Mouse (Mus musculus): ENCODE results near the gene Rasa2. TPM values are rescaled to one million over a fixed set of nuclear protein-coding genes. Genes with fewer than 3 reads are reported as not detected.
"Not testable (repeated sequence)": the region's sequence is repeated elsewhere in the genome, so short reads cannot be mapped to it uniquely, and the experiment has no call there.

Rasa2 gene
- total RNA-seq, 2 experiments from 2014 or later: 8.5 to 8.9 TPM

DNA sequence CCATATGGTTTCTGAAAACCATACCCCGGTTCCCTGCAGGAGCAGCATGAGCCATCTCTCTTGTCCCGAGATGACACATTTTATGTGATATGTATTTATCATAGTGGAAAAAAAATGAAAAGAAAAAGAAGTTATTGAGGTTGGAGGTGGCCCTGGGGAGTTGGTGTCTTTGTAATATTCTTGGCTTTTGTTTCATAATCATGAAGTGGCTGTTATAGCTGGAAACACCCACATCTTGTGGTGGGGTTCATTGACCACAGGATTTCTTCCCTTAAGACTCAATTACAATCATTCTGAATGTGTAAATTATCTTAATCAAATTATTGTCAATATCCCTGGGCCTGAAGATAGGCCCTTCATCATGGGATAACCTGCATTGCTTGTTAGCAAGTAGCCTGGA lies 13.4 kb upstream of the Rasa2 start:
- DNase-seq: no peak

DNA sequence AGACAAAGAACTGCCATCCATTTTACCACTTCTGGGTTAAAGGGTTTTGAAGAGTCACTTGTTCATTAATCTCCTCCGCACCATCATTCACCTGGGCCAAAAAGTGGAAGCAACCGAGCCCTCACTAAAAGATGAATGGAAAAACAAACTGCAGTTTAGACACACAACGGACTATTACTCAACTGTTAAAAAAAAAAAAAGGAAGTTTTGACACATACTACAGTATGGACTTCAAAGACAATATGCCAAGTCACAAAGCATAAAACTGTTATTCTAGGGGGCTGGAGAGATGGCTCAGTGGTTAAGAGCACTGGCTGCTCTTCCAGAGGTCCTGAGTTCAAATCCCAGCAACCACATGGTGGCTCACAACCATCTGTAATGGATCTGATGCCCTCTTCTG lies 12.6 kb upstream of the Rasa2 start:
- intact Hi-C loops (cut with DNase I); DNase-seq: not testable (repeated sequence)

More for the DNA sequence above, 13.4 kb upstream of the Rasa2 start:
- intact Hi-C loops (cut with DNase I): no loop called here

DNA sequence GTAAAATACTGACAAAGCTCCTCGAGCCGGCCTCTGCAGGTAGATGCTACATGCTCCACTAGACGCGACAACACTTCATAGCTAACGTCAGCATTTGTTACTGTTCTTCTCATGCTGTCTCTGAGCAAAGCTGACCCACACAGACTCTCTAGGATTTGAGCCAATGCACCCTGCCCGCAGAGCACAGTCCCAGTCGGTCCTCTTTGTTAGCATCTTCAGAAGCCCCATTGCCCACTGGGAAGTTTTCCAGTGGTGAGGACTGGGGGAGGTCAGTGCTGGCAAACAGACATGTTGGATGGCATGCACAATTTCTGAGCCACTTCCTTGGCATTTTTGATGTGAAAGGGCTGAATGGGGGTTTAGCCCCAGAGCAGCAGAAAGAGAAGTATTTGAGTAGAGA lies 8.0 kb upstream of the Rasa2 start:
- intact Hi-C loops (cut with DNase I): no loop called here
- DNase-seq: no peak

DNA sequence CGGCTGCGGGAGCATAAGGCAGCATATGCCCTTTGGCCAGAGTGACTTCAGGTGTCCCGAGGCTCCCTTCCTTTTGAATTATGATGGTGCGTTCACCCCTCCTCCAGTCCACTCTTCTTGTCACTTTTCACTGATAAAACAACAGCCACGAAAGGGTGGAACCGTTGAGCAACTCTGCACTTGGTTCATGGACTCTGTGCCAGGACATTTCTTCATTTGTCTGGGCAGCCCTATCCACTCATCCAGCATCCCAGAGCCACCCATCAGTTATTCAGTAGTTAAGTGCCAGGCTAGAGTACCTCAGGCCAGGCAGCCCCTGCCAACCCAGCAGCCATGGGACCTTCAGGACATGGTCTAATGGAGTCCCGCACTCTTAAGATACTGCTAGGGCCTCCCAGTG lies 7.1 kb upstream of the Rasa2 start:
- no peak for DNase-seq
- intact Hi-C loops (cut with DNase I): no loop called here

DNA sequence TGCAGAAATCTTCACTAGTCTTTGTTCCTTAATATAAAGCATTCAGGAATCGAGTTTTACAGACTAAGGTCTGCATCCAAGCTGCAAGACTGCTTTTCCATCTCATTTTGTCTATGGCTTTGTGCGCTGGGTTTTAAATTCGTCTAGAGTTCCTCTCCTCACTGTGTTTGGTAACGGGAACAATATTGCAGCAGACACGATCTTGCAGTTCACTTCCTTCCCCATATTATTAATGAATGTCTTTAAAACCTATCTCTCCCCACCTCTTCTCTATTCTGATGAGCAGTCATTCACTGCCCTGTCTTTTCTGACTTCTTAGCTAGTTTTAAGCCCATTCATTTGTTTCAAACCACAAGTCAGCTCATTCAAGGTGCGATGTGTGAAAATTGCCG lies 5.7 kb upstream of the Rasa2 start:
- DNase-seq: no peak

DNA sequence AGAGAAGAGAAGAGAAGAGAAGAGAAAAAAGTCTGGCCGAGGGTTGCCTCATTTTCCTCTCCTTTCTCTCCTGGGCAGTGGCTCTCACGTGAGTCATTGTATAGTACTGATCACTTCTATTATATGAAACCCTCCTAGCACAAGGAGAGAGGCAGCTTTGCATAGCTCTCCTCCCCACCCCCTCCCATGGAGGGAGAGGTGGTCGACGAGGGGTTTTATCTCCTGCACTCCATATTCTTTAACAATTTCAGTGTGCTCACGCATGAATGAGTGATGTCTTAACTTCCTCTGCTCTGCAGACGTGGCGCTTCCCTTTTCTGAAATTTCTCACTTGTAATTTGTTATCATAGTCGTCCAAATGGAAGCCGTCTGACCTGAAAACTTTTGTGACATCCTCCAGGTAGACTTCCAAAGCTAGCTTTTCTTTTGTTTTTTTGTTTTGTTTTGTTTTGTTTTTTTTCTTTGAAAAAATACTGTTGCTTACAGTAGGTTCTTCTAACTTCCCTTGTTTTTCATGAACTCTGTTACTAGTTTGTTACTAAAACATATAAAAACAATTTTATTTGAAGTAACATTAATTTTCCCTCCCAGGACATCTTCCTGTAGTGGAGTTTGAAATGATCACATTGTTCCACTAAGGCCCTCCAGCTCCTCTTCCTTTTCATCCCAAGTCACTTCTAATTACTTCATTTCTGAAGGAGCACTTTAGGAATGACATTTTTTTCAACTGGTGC lies 5.2 kb upstream of the Rasa2 start:
- DNase-seq: no peak
- intact Hi-C loops (cut with DNase I): no loop called here

More for the DNA sequence above, 5.7 kb upstream of the Rasa2 start:
- intact Hi-C loops (cut with DNase I): no loop called here

DNA sequence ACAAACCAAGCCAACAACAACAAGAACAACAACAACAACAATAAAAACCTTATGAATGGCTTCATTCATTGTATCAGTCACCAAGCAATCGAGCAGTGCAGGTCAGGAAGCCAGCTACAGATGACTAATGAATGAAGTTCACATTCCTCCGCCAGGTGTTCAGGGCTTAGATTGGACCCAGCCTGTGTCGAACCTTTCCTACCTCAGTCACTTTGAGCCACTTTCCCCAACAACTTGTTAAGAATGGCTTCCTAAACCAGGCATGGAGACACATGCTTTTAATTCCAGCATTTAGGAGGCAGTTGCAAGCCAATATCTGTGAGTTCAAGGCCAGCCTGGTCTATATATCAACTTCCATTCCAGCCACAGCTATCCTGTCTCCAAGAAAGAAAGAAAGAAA lies 4.5 kb upstream of the Rasa2 start:
- DNase-seq: no peak
- intact Hi-C loops (cut with DNase I): no loop called here

DNA sequence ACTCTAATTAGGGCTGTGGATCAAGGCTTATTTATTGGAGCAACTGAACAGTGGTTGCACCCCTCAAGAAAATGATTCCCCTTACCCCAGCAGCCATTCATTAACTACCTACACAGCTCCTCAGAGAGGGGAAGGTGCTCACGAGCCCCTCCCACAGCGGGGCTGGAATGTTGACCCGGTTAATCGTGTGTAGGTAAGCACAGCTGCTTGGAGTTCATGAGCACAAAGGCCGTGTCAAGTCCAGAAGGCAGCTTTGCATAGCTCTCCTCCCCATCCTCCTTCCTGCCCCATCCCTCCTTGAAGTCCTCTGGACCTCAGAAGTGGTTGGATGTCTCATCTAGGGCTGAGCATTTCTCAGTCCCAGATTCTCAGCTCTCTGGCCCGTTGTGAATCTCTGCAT lies 3.8 kb upstream of the Rasa2 start:
- DNase-seq: no peak
- intact Hi-C loops (cut with DNase I): no loop called here

DNA sequence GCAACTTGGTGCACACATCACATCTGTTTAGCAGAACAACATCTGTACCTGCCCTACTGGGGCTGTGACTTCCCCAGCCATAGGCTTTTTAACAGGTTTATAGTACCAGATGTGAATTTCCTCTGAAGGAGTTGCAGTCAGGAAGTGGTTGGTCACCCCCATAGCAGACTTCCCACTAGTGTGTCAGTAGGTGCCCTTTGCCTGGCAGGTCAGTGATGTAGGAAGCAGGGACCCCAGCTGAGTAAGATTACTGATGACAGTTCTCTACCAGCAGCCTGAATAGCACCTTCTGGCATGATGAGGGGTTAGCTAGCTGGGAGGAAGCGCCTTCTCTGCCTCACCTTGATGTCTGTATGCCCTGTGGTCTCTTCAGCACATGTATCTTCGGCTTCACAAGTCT lies 2.4 kb upstream of the Rasa2 start:
- intact Hi-C loops (cut with DNase I): loop anchor here (5.0 kb wide), 1 partner anchor 34 kb away; no protein-coding TSS in a partner anchor
- DNase-seq: no peak

DNA sequence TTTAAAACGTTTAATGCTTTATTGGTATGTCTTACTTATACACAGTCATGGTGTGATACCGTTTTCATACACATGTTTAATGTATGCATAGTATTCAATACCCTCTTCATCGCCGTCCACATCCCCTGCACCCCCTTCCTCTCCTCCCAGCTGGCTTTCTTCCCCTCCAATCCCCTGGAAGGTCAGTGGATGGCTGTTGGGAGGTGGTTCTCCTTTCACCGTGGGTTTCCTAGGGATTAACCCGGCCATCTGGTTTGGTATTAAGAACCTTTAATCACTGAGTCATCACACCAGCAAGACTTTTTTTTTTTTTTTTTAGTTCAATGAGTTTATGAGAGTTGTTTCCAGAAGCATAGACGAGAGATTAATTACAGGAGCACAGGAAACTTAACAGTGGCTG lies 1.3 kb upstream of the Rasa2 start:
- DNase-seq: no peak
- intact Hi-C loops (cut with DNase I): loop anchor here (5.0 kb wide), 1 partner anchor 35 kb away; no protein-coding TSS in a partner anchor

DNA sequence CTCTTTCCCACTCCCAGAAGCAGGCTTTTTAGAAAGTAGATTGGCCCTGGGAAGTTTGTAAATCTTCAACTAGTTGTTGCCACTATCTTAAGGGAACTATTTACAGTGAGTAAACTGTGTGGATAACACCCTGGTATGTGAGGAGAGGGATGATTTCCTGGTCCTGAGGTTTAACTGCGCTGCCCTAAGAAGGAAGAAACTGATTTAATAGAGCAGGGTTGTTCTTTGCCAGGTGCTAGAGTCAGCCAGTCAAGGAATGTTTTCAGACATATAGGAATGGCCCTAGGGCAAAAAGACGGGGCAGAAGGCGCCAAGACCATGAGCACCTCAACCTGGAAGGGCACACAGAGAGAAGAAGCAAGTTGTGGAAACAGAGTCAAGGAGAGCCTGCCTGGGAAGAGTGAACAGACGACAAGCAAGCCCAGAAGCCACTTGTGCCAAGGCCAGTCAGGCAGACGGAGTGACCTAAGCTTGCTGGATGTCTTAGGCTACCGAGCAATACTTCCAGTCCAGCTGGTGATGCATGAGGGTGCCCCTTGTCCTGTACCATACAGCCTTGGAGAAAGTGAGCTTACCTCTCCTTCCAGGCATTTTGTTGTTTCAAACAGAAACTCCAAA lies 765 bp upstream of the Rasa2 start:
- no peak for DNase-seq

DNA sequence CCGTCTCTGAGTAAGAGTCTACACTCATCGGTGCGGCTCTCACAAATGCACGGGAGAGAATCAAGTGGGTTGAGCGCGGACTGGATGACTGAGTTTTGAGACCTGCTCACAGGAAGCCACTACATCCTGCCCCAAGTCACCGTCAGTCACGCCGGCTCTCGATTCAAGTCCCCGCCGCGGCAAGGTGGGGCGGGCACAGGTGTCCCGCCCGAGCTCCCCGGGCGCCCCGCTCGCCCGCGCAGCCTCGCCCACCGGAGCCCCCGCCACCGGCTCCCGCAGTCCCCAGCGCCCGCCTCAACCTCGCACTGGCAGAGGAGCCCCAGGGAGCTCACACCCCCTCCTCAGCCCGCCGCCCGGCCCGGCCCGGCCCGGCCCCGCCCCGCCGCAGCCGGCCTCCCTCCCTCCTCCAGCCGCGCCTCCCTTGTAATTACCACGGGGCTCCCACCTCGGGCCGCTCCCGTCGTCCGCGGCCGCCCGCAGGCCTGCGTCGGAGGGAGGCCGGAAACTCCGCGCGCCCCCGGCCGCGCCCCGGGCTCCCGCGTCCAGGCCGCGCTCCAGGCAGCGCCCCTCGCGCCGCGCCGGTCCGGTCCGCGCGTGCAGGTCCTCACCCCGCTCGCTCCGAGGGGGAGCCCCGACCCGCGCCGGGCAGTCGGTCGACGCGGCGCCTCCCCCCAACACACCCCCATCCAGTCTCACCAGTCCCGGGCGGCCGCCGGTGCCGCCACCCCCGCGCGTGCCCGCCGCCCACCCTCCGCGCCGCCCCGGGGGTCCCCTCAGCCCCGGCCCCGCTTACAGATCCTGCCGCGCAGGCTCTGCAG lies 637 bp downstream of the Rasa2 start:
- intact Hi-C loops (cut with DNase I): loop anchor here (5.0 kb wide), 1 partner anchor 37 kb away; no protein-coding TSS in a partner anchor
- DNase-seq: peak; percentile 63 to 67

More for the DNA sequence above, 765 bp upstream of the Rasa2 start:
- intact Hi-C loops (cut with DNase I): loop anchor here (5.0 kb wide), 1 partner anchor 35 kb away; no protein-coding TSS in a partner anchor

DNA sequence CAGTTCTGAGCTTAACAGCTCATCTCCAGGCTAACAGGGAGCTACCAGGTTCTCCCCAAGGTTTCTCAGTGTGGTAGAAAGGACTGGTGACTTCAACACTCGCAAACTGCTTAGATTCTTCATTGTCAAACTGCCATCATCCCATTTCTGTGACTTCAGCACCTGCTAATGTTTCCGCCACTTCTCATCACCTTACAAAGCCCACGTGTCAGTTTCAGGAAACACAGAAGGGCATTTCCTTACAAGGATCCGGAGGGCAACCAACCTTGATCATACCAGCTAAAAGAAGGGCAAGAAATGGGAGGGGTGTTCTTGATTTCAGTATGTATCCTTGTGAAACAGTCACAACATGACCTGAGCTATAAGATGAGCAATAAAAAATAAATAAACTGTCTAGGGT lies 2.3 kb downstream of the Rasa2 start:
- intact Hi-C loops (cut with DNase I): no loop called here

DNA sequence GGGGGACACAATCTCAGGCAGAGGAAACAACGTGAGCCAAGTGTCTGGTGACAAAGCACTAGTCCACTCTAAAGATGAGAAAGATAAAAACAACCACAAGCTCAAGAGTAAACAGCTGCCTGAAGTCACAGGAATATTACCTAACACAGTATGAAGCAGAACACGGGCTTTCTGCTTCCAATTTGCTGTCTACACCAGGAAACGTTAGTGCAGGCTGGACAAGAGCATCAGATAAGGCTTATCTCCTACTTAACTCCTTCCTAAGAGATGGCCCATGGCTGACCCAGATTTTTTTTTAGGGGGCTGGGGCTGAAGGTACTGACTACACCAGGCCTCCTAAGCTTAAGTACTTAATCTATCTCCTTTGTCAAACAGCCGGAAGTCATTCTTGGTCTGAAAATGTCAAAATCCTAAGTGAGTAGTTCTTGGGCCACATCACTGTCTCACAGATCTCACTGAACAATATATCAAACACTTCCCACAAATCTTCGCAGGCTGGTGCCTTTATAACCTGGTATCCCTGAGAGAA lies 3.8 kb downstream of the Rasa2 start:
- intact Hi-C loops (cut with DNase I): no loop called here

More for the DNA sequence above, 2.3 kb downstream of the Rasa2 start:
- no peak for DNase-seq

DNA sequence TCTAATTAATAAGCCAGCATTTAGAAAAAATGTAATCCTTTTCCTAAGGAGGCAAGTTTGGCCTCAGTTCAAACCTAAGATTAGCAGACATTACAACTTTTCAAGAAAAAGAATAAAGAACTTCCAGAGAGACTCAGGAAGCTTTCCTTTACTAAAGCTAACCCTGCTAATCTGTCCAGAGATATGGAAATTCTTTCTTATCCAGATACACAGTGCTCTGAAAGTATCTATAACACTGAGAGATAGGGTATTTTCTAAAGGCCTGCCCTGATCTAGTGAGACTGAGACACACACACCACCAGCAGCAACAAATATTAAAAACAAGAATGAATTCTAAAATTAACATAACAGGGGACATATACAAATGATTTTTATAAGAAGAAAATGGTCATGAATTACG lies 4.4 kb downstream of the Rasa2 start:
- no peak for DNase-seq
- intact Hi-C loops (cut with DNase I): no loop called here

More for the DNA sequence above, 3.8 kb downstream of the Rasa2 start:
- no peak for DNase-seq

DNA sequence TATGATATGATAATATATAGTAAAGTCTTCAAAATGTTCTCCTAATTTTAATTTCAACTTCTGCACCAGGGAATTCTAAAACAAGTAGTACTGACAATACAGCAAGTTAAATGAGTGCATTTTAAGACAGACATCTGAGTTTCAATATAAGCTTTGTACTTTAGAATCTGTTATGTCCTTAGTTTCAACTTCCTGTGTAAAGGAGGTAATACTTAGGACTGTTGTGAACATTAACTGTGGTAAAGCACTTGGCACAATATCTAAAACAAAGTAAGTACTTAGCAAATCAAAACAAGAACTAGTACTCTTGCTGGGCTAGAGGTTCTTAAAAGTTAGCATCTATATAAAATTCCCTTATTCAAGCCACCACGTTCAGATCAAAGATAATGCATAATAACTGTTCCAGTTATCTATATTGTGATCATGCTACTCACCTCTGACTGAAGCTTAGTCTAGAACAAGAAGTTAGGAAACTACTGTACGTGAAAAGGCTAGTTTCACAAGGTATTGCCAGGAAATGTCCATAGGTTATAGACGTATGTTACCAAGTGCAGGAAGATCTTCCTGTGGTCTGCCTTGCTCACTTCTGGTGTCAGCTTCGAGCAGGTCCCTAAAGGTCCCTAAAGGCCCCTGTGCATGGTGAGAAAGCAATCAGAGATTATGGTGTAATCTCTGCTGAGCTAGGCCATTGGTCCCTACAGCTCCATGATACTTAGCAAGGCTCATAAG lies 12.8 kb downstream of the Rasa2 start:
- no peak for DNase-seq
- intact Hi-C loops (cut with DNase I): no loop called here

DNA sequence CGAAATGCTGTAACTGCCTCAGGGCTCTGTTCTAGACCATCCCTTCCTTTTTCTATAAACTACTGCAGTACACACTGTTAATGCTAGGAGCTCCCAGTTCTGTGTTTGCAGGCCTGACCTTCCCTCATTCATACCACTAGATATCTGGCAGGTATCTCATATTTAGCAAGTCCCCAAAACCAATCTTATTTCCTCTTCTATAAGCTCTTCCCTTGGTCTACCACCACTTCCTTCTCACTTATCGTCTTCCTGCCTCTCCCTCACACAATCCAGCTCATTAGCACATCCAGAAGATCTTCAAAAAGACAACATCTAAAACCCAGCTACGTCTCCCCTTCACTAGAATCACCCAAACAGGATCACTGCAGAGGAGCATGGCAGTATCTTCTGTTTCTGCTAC lies 19.1 kb downstream of the Rasa2 start:
- intact Hi-C loops (cut with DNase I): no loop called here
- DNase-seq: no peak

DNA sequence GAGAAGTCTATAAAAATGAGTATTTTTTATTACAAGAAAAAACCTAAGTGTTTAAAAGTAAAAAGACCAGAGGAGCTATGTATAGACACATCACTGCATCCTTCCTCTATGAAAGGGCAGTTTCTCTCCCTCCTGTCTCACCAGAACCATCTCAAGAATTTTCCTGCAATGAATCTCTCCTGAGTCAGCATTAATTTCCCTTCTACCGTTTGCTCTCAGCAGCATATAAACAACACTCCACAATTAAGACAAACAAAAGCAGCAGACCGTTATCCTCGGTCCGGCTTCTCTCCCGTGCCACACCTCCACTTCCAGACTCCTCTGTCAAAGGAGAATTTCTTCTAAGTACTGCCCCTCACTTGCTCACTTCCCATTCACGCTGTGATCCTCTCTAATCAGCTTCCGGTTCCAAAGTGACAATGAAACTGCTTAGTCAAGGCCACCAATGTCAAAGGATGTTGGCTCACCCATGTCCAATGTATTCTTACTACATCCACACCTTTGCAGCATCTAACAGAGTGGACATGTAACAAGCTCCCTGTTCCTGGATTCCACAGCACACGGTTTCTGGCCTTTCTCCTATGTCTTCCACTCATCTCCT lies 19.6 kb downstream of the Rasa2 start:
- no peak for DNase-seq
- intact Hi-C loops (cut with DNase I): no loop called here

DNA sequence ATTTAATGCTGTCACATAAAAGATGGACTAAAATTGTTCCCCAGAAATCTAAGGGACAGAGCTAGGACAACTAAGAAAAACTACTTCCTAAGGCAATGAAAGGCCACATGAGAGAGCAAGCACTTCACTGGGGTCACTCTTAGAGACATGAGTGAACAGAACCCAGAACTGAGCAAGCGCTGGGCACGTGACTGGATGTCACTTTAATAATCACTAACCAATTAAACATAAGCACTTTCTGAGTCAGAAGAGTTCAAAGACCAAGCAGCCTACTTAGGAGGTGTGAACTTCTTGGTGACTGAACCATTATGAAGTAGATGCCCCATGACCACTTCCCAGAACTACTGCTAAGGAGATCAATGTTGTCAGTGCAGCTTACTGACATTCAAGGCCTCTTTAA lies 20.6 kb downstream of the Rasa2 start:
- no peak for DNase-seq
- intact Hi-C loops (cut with DNase I): no loop called here

DNA sequence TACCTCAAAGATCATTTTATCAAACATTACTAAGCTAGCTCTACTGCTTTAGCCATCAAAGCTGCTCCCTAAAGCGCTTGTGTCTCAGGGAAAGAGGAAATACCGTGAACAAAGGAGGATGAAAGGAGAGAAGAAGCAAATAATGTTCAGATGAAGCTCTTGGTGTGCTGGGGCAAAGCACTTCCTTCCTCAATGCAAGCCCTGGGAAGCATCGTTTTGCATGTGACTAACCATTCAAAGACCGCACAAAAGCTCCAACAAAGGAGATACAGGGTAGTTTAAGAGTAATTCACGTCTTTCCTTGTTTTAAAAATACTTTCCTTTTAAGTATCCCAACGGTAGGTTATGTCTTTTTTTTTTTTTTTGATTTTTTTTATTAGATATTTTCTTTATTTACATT lies 28.0 kb downstream of the Rasa2 start:
- intact Hi-C loops (cut with DNase I): no loop called here
- no peak for DNase-seq

Data from heart, postnatal 14 days (tissue).